Mouse (Mus musculus): Measurements from ENCODE around the gene a. TPM values are rescaled to one million over a fixed set of nuclear protein-coding genes. Genes with fewer than 3 reads are reported as not detected.
"Not testable (repeated sequence)": the region's sequence is repeated elsewhere in the genome, so short reads cannot be mapped to it uniquely, and the experiment has no call there.

Gene a
- polyA plus RNA-seq, 1 experiment from 2014 or later, result 0.18 TPM

GRCm38 (mm10) chr2:154917866-154918641 is 126.9 kb downstream of the a start:
- H3K4me1 ChIP-seq (replicated peaks; ENCODE audit: control insufficient read depth, insufficient read depth, low read length), result no peaks in the 10 kb centered on the region
- no peak overlapping the region for H3K4me2 ChIP-seq (replicated peaks; ENCODE audit: low read depth)
- no peak for ATAC-seq
- H3K27ac ChIP-seq (ENCODE audit: low read depth, low read length), result no peak overlapping the region
- no peak for TF ChIP-seq CTCF (IDR thresholded peaks at IDR 0.05; ENCODE audit: low read depth)
- H3K9ac ChIP-seq (ENCODE audit: low read depth, low read length), result no peak overlapping the region
- no peak overlapping the region for H3K4me3 ChIP-seq (ENCODE audit: low read depth, low read length)
- no peaks in the 10 kb centered on the region for H3K27me3 ChIP-seq (replicated peaks; ENCODE audit: control insufficient read depth, insufficient read depth, low read length)
- no peaks in the 10 kb centered on the region for H3K36me3 ChIP-seq (ENCODE audit: control insufficient read depth, insufficient read depth)
- 56% methylated on average over 13 of the region's 13 CpGs for WGBS
- H3K9me3 ChIP-seq (ENCODE audit: control insufficient read depth), result no peaks in the 10 kb centered on the region

- Histone ChIP-seq H3K4me2 (replicated peaks; ENCODE audit: low read depth) (no peak overlapping the region), H3K4me1 (replicated peaks; ENCODE audit: control insufficient read depth, insufficient read depth, low read length) (no peaks in the 10 kb centered on the region), H3K9me3 (ENCODE audit: control insufficient read depth) (no peaks in the 10 kb centered on the region), H3K36me3 (ENCODE audit: control insufficient read depth, insufficient read depth) (no peaks in the 10 kb centered on the region), H3K9ac (ENCODE audit: low read depth, low read length) (no peak overlapping the region), H3K27me3 (replicated peaks; ENCODE audit: control insufficient read depth, insufficient read depth, low read length) (no peaks in the 10 kb centered on the region), H3K4me3 (ENCODE audit: low read depth, low read length) (no peak overlapping the region), H3K27ac (ENCODE audit: low read depth, low read length) (no peak overlapping the region)
- ATAC-seq, result no peak
- TF ChIP-seq CTCF (IDR thresholded peaks at IDR 0.05; ENCODE audit: low read depth), result no peak
- WGBS, result 85% methylated on average over 7 of the region's 7 CpGs
Observed at GRCm38 (mm10) chr2:154920896-154921295, 129.7 kb downstream of the a start.

- H3K4me1 ChIP-seq (replicated peaks; ENCODE audit: control insufficient read depth, insufficient read depth, low read length); H3K4me3 ChIP-seq (ENCODE audit: low read depth, low read length); H3K9ac ChIP-seq (ENCODE audit: low read depth, low read length); H3K27me3 ChIP-seq (replicated peaks; ENCODE audit: control insufficient read depth, insufficient read depth, low read length); H3K36me3 ChIP-seq (ENCODE audit: control insufficient read depth, insufficient read depth); H3K9me3 ChIP-seq (ENCODE audit: control insufficient read depth); H3K27ac ChIP-seq (ENCODE audit: low read depth, low read length); ATAC-seq; H3K4me2 ChIP-seq (replicated peaks; ENCODE audit: low read depth): not testable (repeated sequence)
- WGBS, result no CpG with 5 or more reads among the region's 4 CpGs
Observed at GRCm38 (mm10) chr2:154922134-154922533, 130.9 kb downstream of the a start.

GRCm38 (mm10) chr2:154925411-154926031 is 134.3 kb downstream of the a start:
- Histone ChIP-seq H3K27ac (ENCODE audit: low read depth, low read length) (no peak overlapping the region), H3K9ac (ENCODE audit: low read depth, low read length) (no peak overlapping the region), H3K27me3 (replicated peaks; ENCODE audit: control insufficient read depth, insufficient read depth, low read length) (no peaks in the 10 kb centered on the region), H3K4me1 (replicated peaks; ENCODE audit: control insufficient read depth, insufficient read depth, low read length) (no peaks in the 10 kb centered on the region), H3K4me2 (replicated peaks; ENCODE audit: low read depth) (no peak overlapping the region), H3K9me3 (ENCODE audit: control insufficient read depth) (no peaks in the 10 kb centered on the region), H3K36me3 (ENCODE audit: control insufficient read depth, insufficient read depth) (no peaks in the 10 kb centered on the region), H3K4me3 (ENCODE audit: low read depth, low read length) (no peak overlapping the region)
- ATAC-seq, result no peak
- 54% methylated on average over 7 of the region's 7 CpGs for WGBS
- no peak for TF ChIP-seq CTCF (IDR thresholded peaks at IDR 0.05; ENCODE audit: low read depth)

- TF ChIP-seq CTCF (IDR thresholded peaks at IDR 0.05; ENCODE audit: low read depth), result no peak
- WGBS, result 66% methylated on average over 6 of the region's 6 CpGs
- no peak for ATAC-seq
Observed at GRCm38 (mm10) chr2:154926843-154927242, 135.6 kb downstream of the a start.

GRCm38 (mm10) chr2:154928298-154928697 is 137.1 kb downstream of the a start:
- no peak overlapping the region for H3K27ac ChIP-seq (ENCODE audit: low read depth, low read length)
- H3K27me3 ChIP-seq (replicated peaks; ENCODE audit: control insufficient read depth, insufficient read depth, low read length), result no peaks in the 10 kb centered on the region
- no peaks in the 10 kb centered on the region for H3K9me3 ChIP-seq (ENCODE audit: control insufficient read depth)
- no peak overlapping the region for H3K4me3 ChIP-seq (ENCODE audit: low read depth, low read length)
- 81% methylated on average over 2 of the region's 2 CpGs for WGBS
- H3K36me3 ChIP-seq (ENCODE audit: control insufficient read depth, insufficient read depth), result no peaks in the 10 kb centered on the region
- no peak overlapping the region for H3K4me2 ChIP-seq (replicated peaks; ENCODE audit: low read depth)
- no peaks in the 10 kb centered on the region for H3K4me1 ChIP-seq (replicated peaks; ENCODE audit: control insufficient read depth, insufficient read depth, low read length)
- TF ChIP-seq CTCF (IDR thresholded peaks at IDR 0.05; ENCODE audit: low read depth), result no peak
- H3K9ac ChIP-seq (ENCODE audit: low read depth, low read length), result no peak overlapping the region
- no peak for ATAC-seq

More at GRCm38 (mm10) chr2:154926843-154927242, 135.6 kb downstream of the a start:
- Histone ChIP-seq H3K4me1 (replicated peaks; ENCODE audit: control insufficient read depth, insufficient read depth, low read length) (no peaks in the 10 kb centered on the region), H3K9ac (ENCODE audit: low read depth, low read length) (no peak overlapping the region), H3K4me2 (replicated peaks; ENCODE audit: low read depth) (no peak overlapping the region), H3K27me3 (replicated peaks; ENCODE audit: control insufficient read depth, insufficient read depth, low read length) (no peaks in the 10 kb centered on the region), H3K9me3 (ENCODE audit: control insufficient read depth) (no peaks in the 10 kb centered on the region), H3K4me3 (ENCODE audit: low read depth, low read length) (no peak overlapping the region), H3K27ac (ENCODE audit: low read depth, low read length) (no peak overlapping the region), H3K36me3 (ENCODE audit: control insufficient read depth, insufficient read depth) (no peaks in the 10 kb centered on the region)

All from intestine, postnatal 0 days (tissue).